Mouse (Mus musculus) megakaryocyte, embryonic 14.5 days (primary cell): ENCODE data around the gene Maco1. TPM values are rescaled to one million over a fixed set of nuclear protein-coding genes. Genes with fewer than 3 reads are reported as not detected.

ENCODE experiments used
- H3K27me3 ChIP-seq: replicated peaks from 2 replicates; pipeline ENCODE3; 2012; ENCODE audit warnings: inconsistent platforms
- H3K36me3 ChIP-seq: replicated peaks from 2 replicates; pipeline ENCODE3; 2012; ENCODE audit warnings: low read length, inconsistent platforms, mixed read lengths
- H3K4me1 ChIP-seq: 2 replicates; pipeline ENCODE4 v1.6.1; 2012; ENCODE audit warnings: inconsistent platforms
- H3K4me3 ChIP-seq: replicated peaks from 2 replicates; pipeline ENCODE3; 2012; ENCODE audit warnings: moderate library complexity, mild to moderate bottlenecking, inconsistent platforms
- H3K9me3 ChIP-seq: 2 replicates; pipeline ENCODE4 v1.6.1; 2012; ENCODE audit warnings: inconsistent platforms
- FLI1 ChIP-seq: IDR thresholded peaks from 2 replicates; pipeline ENCODE4 v1.6.1; 2012; ENCODE audit warnings: low read length, inconsistent platforms, mixed read lengths
- GATA1 ChIP-seq: IDR thresholded peaks from 3 replicates; pipeline ENCODE4 v1.6.1; 2012; ENCODE audit warnings: mixed read lengths, low read length, inconsistent platforms, borderline replicate concordance
- polyA plus RNA-seq: library from polyadenylated mRNA; stranded (reverse); fragments of >175 nt; gene quantifications from 2 replicates; pipeline ENCODE4 v1.2.3, GENCODE M21; 2012; ENCODE audit warnings: low replicate concordance; ENCODE audit not compliant: insufficient read depth

Maco1 gene
- polyA plus RNA-seq, 1 experiment: 6.0 TPM

DNA sequence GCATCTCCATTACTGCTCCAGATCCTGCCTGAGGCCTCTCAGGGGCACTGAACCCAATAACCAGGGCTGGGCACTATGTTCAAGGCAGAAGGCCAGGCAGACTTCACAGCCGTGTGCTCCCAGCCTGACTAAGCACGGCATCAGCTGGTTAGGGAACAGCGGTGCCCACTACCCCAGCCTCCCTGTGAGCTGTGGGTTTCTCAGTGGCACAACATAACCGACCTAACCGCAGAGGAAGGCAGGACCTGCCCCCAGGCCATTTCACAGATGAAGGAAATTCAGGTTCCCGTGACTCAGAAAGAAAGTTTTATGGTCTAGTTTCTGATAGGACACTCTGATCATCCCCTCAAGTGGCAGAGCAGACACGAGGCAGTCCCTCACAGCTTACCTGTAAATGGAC lies 96.2 kb downstream of the Maco1 start:
- Histone ChIP-seq H3K4me3 (peak overlapping the region; percentile 80), H3K27me3 (no peaks in the 10 kb centered on the region), H3K9me3 (no peaks in the 10 kb centered on the region), H3K4me1 (peaks cover 99% of the 10 kb centered on the region), H3K36me3 (peaks cover 85% of the 10 kb centered on the region)
- TF ChIP-seq FLI1 (no peak), GATA1 (no peak)

DNA sequence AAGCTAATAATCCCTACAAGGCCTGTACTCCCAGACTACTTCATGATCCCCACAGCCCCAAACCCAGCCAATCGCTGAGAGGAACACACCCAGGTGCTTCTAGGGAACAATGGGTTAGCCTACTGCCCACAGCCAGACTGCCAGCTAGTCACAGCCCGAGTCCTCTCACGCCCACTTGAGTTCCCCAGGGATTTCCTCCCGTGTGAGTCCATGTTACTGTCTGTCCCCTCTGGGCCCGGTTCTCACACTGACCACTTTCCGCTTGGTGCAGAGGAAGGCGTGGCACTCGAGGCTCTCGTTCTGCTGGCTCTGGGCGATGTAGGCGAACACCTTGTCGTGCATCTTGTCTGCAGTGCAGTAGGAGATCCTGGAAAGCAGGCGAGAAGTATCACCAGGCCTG lies 98.2 kb downstream of the Maco1 start:
- H3K27me3 ChIP-seq: no peaks in the 10 kb centered on the region
- peak overlapping the region; percentile 39 for H3K4me3 ChIP-seq
- H3K4me1 ChIP-seq: peaks cover 97% of the 10 kb centered on the region
- H3K36me3 ChIP-seq: peaks cover 96% of the 10 kb centered on the region
- TF ChIP-seq GATA1: no peak
- TF ChIP-seq FLI1: no peak
- H3K9me3 ChIP-seq: no peaks in the 10 kb centered on the region

GRCm38 (mm10) chr4:134754371-134754770 lies 98.8 kb downstream of the Maco1 start:
- Histone ChIP-seq H3K9me3 (no peaks in the 10 kb centered on the region), H3K27me3 (no peaks in the 10 kb centered on the region), H3K36me3 (peaks cover 98% of the 10 kb centered on the region), H3K4me3 (peak overlapping the region; percentile 68), H3K4me1 (peaks cover 97% of the 10 kb centered on the region)
- no peak for TF ChIP-seq GATA1
- TF ChIP-seq FLI1: no peak

DNA sequence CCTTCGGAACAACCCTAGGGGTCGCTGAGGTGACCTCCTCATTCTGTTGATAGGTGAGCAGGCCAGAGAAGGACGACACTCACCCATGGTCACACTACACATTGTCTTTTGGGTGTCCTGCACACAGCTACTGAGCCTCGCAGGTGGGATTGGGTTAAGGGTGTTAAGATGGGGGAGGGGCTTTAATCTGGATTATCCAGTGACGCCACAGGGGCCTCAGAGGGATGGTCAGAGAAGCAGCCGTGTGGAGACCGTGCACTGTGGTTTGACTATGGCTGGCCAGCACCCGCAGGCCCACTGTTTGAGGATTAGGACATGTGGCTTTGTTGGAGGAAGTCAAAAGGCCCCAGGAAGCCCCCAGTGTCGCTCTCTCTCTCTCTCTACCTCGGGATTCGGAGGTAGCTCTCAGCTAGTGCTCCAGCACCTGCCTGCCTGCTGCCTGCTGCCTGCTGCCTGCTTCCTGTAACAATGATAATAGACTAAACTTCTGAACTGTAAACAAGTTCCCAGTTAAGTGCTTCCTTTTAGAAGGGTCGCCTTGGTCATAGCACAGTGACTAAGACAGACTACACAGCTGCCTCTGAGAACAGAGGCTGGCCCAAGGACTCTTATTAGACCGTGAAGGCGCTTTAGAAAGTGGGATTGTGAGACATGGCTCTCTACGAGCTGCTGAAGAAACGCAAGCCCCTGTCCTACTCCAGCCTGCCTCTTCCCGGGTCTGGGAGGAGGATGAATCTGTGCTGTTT lies 99.5 kb downstream of the Maco1 start:
- TF ChIP-seq GATA1: no peak
- no peak for TF ChIP-seq FLI1
- Histone ChIP-seq H3K4me1 (peaks cover 97% of the 10 kb centered on the region), H3K27me3 (no peaks in the 10 kb centered on the region), H3K9me3 (no peaks in the 10 kb centered on the region), H3K36me3 (peaks cover 98% of the 10 kb centered on the region), H3K4me3 (peak overlapping the region; percentile 57)

GRCm38 (mm10) chr4:134752911-134753426 lies 100.2 kb downstream of the Maco1 start:
- Histone ChIP-seq H3K36me3 (peaks cover 98% of the 10 kb centered on the region), H3K27me3 (no peaks in the 10 kb centered on the region), H3K4me3 (peak overlapping the region; percentile 69), H3K4me1 (peaks cover 93% of the 10 kb centered on the region), H3K9me3 (no peaks in the 10 kb centered on the region)
- no peak for TF ChIP-seq FLI1
- TF ChIP-seq GATA1: no peak

Other genes with a start within 250 kb of the Maco1 start
- gene Man1c1, start 149.1 kb downstream of the Maco1 start, polyA plus RNA-seq: 4.0 and 5.9 TPM in 2 replicates
- 11.8 and 17.8 TPM in 2 replicates for gene Ldlrap1, start 85.3 kb downstream of the Maco1 start, polyA plus RNA-seq
- not detected in 2 replicates for gene Rhd, start 11.2 kb upstream of the Maco1 start, polyA plus RNA-seq
- gene Tmem50a, start 61.7 kb upstream of the Maco1 start, polyA plus RNA-seq: 8.9 and 16.9 TPM in 2 replicates
- 176 and 605 TPM in 2 replicates for gene Rsrp1, start 70.2 kb upstream of the Maco1 start, polyA plus RNA-seq
- gene Syf2, start 77.6 kb upstream of the Maco1 start, polyA plus RNA-seq: 6.0 and 63.1 TPM in 2 replicates